Mouse (Mus musculus): ENCODE measurements around the gene Polr3gl. TPM values are rescaled to one million over a fixed set of nuclear protein-coding genes. Genes with fewer than 3 reads are reported as not detected.
A peak's percentile ranks its signal among the peaks of the same experiment; 100 is the strongest.

Gene Polr3gl
- polyA plus RNA-seq, 2 experiments: 11.9 to 51.7 TPM

GRCm38 (mm10) chr3:96601251-96601787, 7.3 kb upstream of the Polr3gl start:
- H3K4me3 ChIP-seq (replicated peaks; ENCODE audit: low read length): peak overlapping the region; percentile 74
- DNase-seq (ENCODE audit: low spot score): peak; percentile 77
- H3K4me1 ChIP-seq (ENCODE audit: control insufficient read depth, insufficient read depth, low read length): peaks cover 45% of the 10 kb centered on the region
- no peaks in the 10 kb centered on the region for H3K9me3 ChIP-seq (ENCODE audit: control insufficient read depth, low read length)
- ATAC-seq (ENCODE audit: low FRiP score, low read depth): peak; percentile 66
- H3K36me3 ChIP-seq (ENCODE audit: control insufficient read depth, insufficient read depth, low read length): peaks cover 8% of the 10 kb centered on the region
- peak overlapping the region; percentile 63 for H3K4me2 ChIP-seq (replicated peaks; ENCODE audit: low read depth, low read length, severe bottlenecking)
- peak overlapping the region; percentile 91 for H3K27ac ChIP-seq (replicated peaks; ENCODE audit: low read depth, low read length)
- no peaks in the 10 kb centered on the region for H3K27me3 ChIP-seq (ENCODE audit: control insufficient read depth, insufficient read depth, low read length)
- 6% methylated on average over 10 of the region's 40 CpGs for WGBS
- peak; percentile 72; the same call in 1 of the 2 replicates for TF ChIP-seq POLR2A (IDR thresholded peaks at IDR 0.05; ENCODE audit: borderline replicate concordance, extremely low read depth, insufficient read depth, insufficient read length)
- H3K9ac ChIP-seq (ENCODE audit: low read depth, low read length, severe bottlenecking): peak overlapping the region; percentile 86

- Histone ChIP-seq H3K27ac (replicated peaks; ENCODE audit: low read depth, low read length) (peak within 1 kb of the TSS; percentile 91), H3K27me3 (ENCODE audit: control insufficient read depth, insufficient read depth, low read length) (no peaks in the 10 kb centered on the region), H3K4me2 (replicated peaks; ENCODE audit: low read depth, low read length, severe bottlenecking) (peak within 1 kb of the TSS; percentile 63), H3K4me3 (replicated peaks; ENCODE audit: low read length) (peak within 1 kb of the TSS; percentile 74), H3K4me1 (ENCODE audit: control insufficient read depth, insufficient read depth, low read length) (peaks cover 50% of the 10 kb centered on the region), H3K9me3 (ENCODE audit: control insufficient read depth, low read length) (no peaks in the 10 kb centered on the region), H3K9ac (ENCODE audit: low read depth, low read length, severe bottlenecking) (peak within 1 kb of the TSS; percentile 86), H3K36me3 (ENCODE audit: control insufficient read depth, insufficient read depth, low read length) (peaks cover 4% of the 10 kb centered on the region)
- peak; percentile 88; the same call in 1 of the 2 replicates for TF ChIP-seq POLR2A (IDR thresholded peaks at IDR 0.05; ENCODE audit: borderline replicate concordance, extremely low read depth, insufficient read depth, insufficient read length)
- ATAC-seq (ENCODE audit: low FRiP score, low read depth) (peak; percentile 95), DNase-seq (ENCODE audit: low spot score) (peak; percentile 98)
- 1% methylated on average over 18 of the region's 27 CpGs for WGBS
These were observed 6.8 kb upstream of the Polr3gl start, which contains the start of gene Lix1l for GRCm38 (mm10) chr3:96600639-96601250. Lix1l (plus strand) TSS chr3:96601149.

- Histone ChIP-seq H3K27ac (replicated peaks; ENCODE audit: low read depth, low read length) (no peak overlapping the region), H3K4me3 (replicated peaks; ENCODE audit: low read length) (peak overlapping the region; percentile 45; the same call in 1 of the 2 replicates), H3K9me3 (ENCODE audit: control insufficient read depth, low read length) (no peaks in the 10 kb centered on the region), H3K27me3 (ENCODE audit: control insufficient read depth, insufficient read depth, low read length) (no peaks in the 10 kb centered on the region), H3K4me1 (ENCODE audit: control insufficient read depth, insufficient read depth, low read length) (peaks cover 49% of the 10 kb centered on the region), H3K36me3 (ENCODE audit: control insufficient read depth, insufficient read depth, low read length) (peaks cover 4% of the 10 kb centered on the region), H3K9ac (ENCODE audit: low read depth, low read length, severe bottlenecking) (no peak overlapping the region), H3K4me2 (replicated peaks; ENCODE audit: low read depth, low read length, severe bottlenecking) (peak overlapping the region; percentile 99; the same call in 1 of the 2 replicates)
- DNase-seq (ENCODE audit: low spot score): no peak
- TF ChIP-seq POLR2A (IDR thresholded peaks at IDR 0.05; ENCODE audit: borderline replicate concordance, extremely low read depth, insufficient read depth, insufficient read length): no peak
- no peak for ATAC-seq (ENCODE audit: low FRiP score, low read depth)
- WGBS: 71% methylated on average over 3 of the region's 3 CpGs
These were observed 5.4 kb upstream of the Polr3gl start for GRCm38 (mm10) chr3:96599411-96599810.

- ATAC-seq (ENCODE audit: low FRiP score, low read depth) (no peak), DNase-seq (ENCODE audit: low spot score) (no peak)
- Histone ChIP-seq H3K9me3 (ENCODE audit: control insufficient read depth, low read length) (no peaks in the 10 kb centered on the region), H3K4me3 (replicated peaks; ENCODE audit: low read length) (peak overlapping the region; percentile 45; the same call in 1 of the 2 replicates), H3K9ac (ENCODE audit: low read depth, low read length, severe bottlenecking) (peak overlapping the region; percentile 66; the same call in 1 of the 2 replicates), H3K27ac (replicated peaks; ENCODE audit: low read depth, low read length) (no peak overlapping the region), H3K4me2 (replicated peaks; ENCODE audit: low read depth, low read length, severe bottlenecking) (peak overlapping the region; percentile 99), H3K36me3 (ENCODE audit: control insufficient read depth, insufficient read depth, low read length) (peaks cover 3% of the 10 kb centered on the region), H3K27me3 (ENCODE audit: control insufficient read depth, insufficient read depth, low read length) (no peaks in the 10 kb centered on the region), H3K4me1 (ENCODE audit: control insufficient read depth, insufficient read depth, low read length) (peaks cover 45% of the 10 kb centered on the region)
- WGBS: 39% methylated on average over 8 of the region's 8 CpGs
- no peak for TF ChIP-seq POLR2A (IDR thresholded peaks at IDR 0.05; ENCODE audit: borderline replicate concordance, extremely low read depth, insufficient read depth, insufficient read length)
These were observed 5.0 kb upstream of the Polr3gl start for GRCm38 (mm10) chr3:96599069-96599393.

GRCm38 (mm10) chr3:96598156-96599068, 4.4 kb upstream of the Polr3gl start:
- TF ChIP-seq POLR2A (IDR thresholded peaks at IDR 0.05; ENCODE audit: borderline replicate concordance, extremely low read depth, insufficient read depth, insufficient read length): no peak
- Histone ChIP-seq H3K27ac (replicated peaks; ENCODE audit: low read depth, low read length) (peak overlapping the region; percentile 55; the same call in 1 of the 2 replicates), H3K4me3 (replicated peaks; ENCODE audit: low read length) (peak overlapping the region; percentile 45), H3K4me2 (replicated peaks; ENCODE audit: low read depth, low read length, severe bottlenecking) (peak overlapping the region; percentile 99), H3K27me3 (ENCODE audit: control insufficient read depth, insufficient read depth, low read length) (no peaks in the 10 kb centered on the region), H3K9ac (ENCODE audit: low read depth, low read length, severe bottlenecking) (peak overlapping the region; percentile 66), H3K9me3 (ENCODE audit: control insufficient read depth, low read length) (no peaks in the 10 kb centered on the region), H3K4me1 (ENCODE audit: control insufficient read depth, insufficient read depth, low read length) (peaks cover 39% of the 10 kb centered on the region), H3K36me3 (ENCODE audit: control insufficient read depth, insufficient read depth, low read length) (no peaks in the 10 kb centered on the region; the same call in 1 of the 2 replicates)
- DNase-seq (ENCODE audit: low spot score) (peak; percentile 67), ATAC-seq (ENCODE audit: low FRiP score, low read depth) (peak; percentile 10; the same call in 1 of the 2 replicates)
- under 1% methylated on average over 54 of the region's 54 CpGs for WGBS
